Mouse (Mus musculus) forebrain, embryonic 12.5 days (tissue): Measurements from ENCODE around the gene Hps6. TPM values are rescaled to one million over a fixed set of nuclear protein-coding genes. Genes with fewer than 3 reads are reported as not detected.
A peak's percentile ranks its signal among the peaks of the same experiment; 100 is the strongest.
"Not testable (repeated sequence)": the region's sequence is repeated elsewhere in the genome, so short reads cannot be mapped to it uniquely, and the experiment has no call there.

ENCODE experiments used
- ATAC-seq: fragments of 200-750 bp; cut with Nextera tagmentation; 2 replicates; pipeline ENCODE4 v1.8.0; 2017; ENCODE audit warnings: moderate TSS enrichment; ENCODE audit not compliant: low FRiP score
- H3K27ac ChIP-seq: fragments of 300-500 bp; sonication (generic); 2 replicates; pipeline ENCODE4 v1.5.1; 2016; ENCODE audit warnings: mild to moderate bottlenecking
- H3K27me3 ChIP-seq: fragments of 300-500 bp; sonication (generic); 2 replicates; pipeline ENCODE4 v1.6.1; 2016; ENCODE audit warnings: mild to moderate bottlenecking
- H3K36me3 ChIP-seq: fragments of 300-500 bp; sonication (generic); replicated peaks from 2 replicates; pipeline ENCODE4 v1.6.1; 2016; ENCODE audit warnings: mild to moderate bottlenecking
- H3K4me1 ChIP-seq: fragments of 300-500 bp; sonication (generic); 2 replicates; pipeline ENCODE4 v1.6.1; 2016
- H3K4me2 ChIP-seq: fragments of 300-500 bp; sonication (generic); 2 replicates; pipeline ENCODE4 v1.6.1; 2016; ENCODE audit warnings: mild to moderate bottlenecking, moderate library complexity
- H3K4me3 ChIP-seq: fragments of 300-500 bp; sonication (generic); replicated peaks from 2 replicates; pipeline ENCODE4 v1.5.1; 2016; ENCODE audit warnings: mild to moderate bottlenecking
- H3K9ac ChIP-seq: fragments of 300-500 bp; sonication (generic); 2 replicates; pipeline ENCODE4 v1.6.1; 2016; ENCODE audit warnings: mild to moderate bottlenecking
- H3K9me3 ChIP-seq: fragments of 300-500 bp; sonication (generic); 2 replicates; pipeline ENCODE4 v1.6.1; 2016
- WGBS: fragments of 180-500 bp; shearing (Covaris S2); methylation state at CpG from one replicate; pipeline ENCODE4 v1.1.7; 2016; 5-methylcytosine and 5-hydroxymethylcytosine counted together
- polyA plus RNA-seq: library from polyadenylated mRNA; unstranded; fragments of >200 nt; fragmentation: Nextera tagmentation; extraction: Ambion mirVana; gene quantifications from 2 replicates; pipeline ENCODE4 v1.2.1, GENCODE M21; 2016

The Hps6 gene
- polyA plus RNA-seq, result 2.7 TPM in 2 replicates

- Histone ChIP-seq H3K27ac (no peak within 1 kb of the TSS), H3K4me1 (peaks cover 21% of the 10 kb centered on the region), H3K36me3 (no peaks in the 10 kb centered on the region), H3K9ac (peak within 1 kb of the TSS; percentile 72), H3K9me3 (no peaks in the 10 kb centered on the region), H3K4me3 (peak within 1 kb of the TSS; percentile 55), H3K4me2 (peak within 1 kb of the TSS; percentile 96), H3K27me3 (peaks cover 42% of the 10 kb centered on the region)
- WGBS, result 1% methylated on average over 70 of the region's 70 CpGs
- ATAC-seq, result peak; percentile 59; the same call in 1 of the 2 replicates
These were observed at the start of gene Hps6 for GRCm38 (mm10) chr19:46003371-46004226. Gene Hps6, plus strand, starts transcription at chr19:46003508.

- H3K36me3 ChIP-seq, result peaks cover 7% of the 10 kb centered on the region
- no peak for ATAC-seq
- H3K27me3 ChIP-seq, result no peaks in the 10 kb centered on the region
- WGBS, result 90% methylated on average over 7 of the region's 7 CpGs
- no peak overlapping the region for H3K9ac ChIP-seq
- no peak overlapping the region for H3K27ac ChIP-seq
- no peak overlapping the region for H3K4me2 ChIP-seq
- H3K9me3 ChIP-seq, result no peaks in the 10 kb centered on the region
- H3K4me1 ChIP-seq, result peaks cover 3% of the 10 kb centered on the region; the same call in 1 of the 2 replicates
- H3K4me3 ChIP-seq, result no peak overlapping the region
These were observed 46.6 kb upstream of the Hps6 start for GRCm38 (mm10) chr19:45956736-45957135.

GRCm38 (mm10) chr19:45960770-45961169 is 42.5 kb upstream of the Hps6 start:
- 36% methylated on average over 5 of the region's 5 CpGs for WGBS
- H3K36me3 ChIP-seq, result peaks cover 28% of the 10 kb centered on the region
- no peak overlapping the region for H3K4me2 ChIP-seq
- peaks cover 3% of the 10 kb centered on the region; the same call in 1 of the 2 replicates for H3K4me1 ChIP-seq
- no peak overlapping the region for H3K9ac ChIP-seq
- no peaks in the 10 kb centered on the region for H3K9me3 ChIP-seq
- no peak overlapping the region for H3K27ac ChIP-seq
- no peak overlapping the region for H3K4me3 ChIP-seq
- ATAC-seq, result no peak
- no peaks in the 10 kb centered on the region for H3K27me3 ChIP-seq

- no peak overlapping the region for H3K4me2 ChIP-seq
- no peaks in the 10 kb centered on the region for H3K27me3 ChIP-seq
- H3K27ac ChIP-seq, result no peak overlapping the region
- no peak overlapping the region for H3K9ac ChIP-seq
- H3K4me1 ChIP-seq, result no peaks in the 10 kb centered on the region
- no peaks in the 10 kb centered on the region for H3K9me3 ChIP-seq
- H3K4me3 ChIP-seq, result no peak overlapping the region
- no peaks in the 10 kb centered on the region for H3K36me3 ChIP-seq
- ATAC-seq, result no peak
These were observed 18.9 kb upstream of the Hps6 start for GRCm38 (mm10) chr19:45984379-45984778.

- Histone ChIP-seq H3K27ac (no peak overlapping the region), H3K36me3 (no peaks in the 10 kb centered on the region), H3K27me3 (no peaks in the 10 kb centered on the region), H3K9ac (no peak overlapping the region), H3K9me3 (no peaks in the 10 kb centered on the region), H3K4me1 (no peaks in the 10 kb centered on the region), H3K4me3 (no peak overlapping the region), H3K4me2 (no peak overlapping the region)
- ATAC-seq, result no peak
- 95% methylated on average over 3 of the region's 3 CpGs for WGBS
These were observed 15.1 kb upstream of the Hps6 start for GRCm38 (mm10) chr19:45988238-45988637.

- Histone ChIP-seq H3K27ac (no peak overlapping the region), H3K4me1 (no peaks in the 10 kb centered on the region), H3K36me3 (no peaks in the 10 kb centered on the region), H3K9ac (no peak overlapping the region), H3K9me3 (0 out of 2 replicates have a peak, but pooled peaks cover 8% of the 10 kb centered on the region), H3K27me3 (no peaks in the 10 kb centered on the region), H3K4me2 (no peak overlapping the region), H3K4me3 (no peak overlapping the region)
- ATAC-seq, result no peak
- 93% methylated on average over 3 of the region's 3 CpGs for WGBS
These were observed 12.1 kb upstream of the Hps6 start for GRCm38 (mm10) chr19:45991171-45991570.

GRCm38 (mm10) chr19:45993441-45993840 is 9.9 kb upstream of the Hps6 start:
- H3K36me3 ChIP-seq, H3K27ac ChIP-seq, H3K9ac ChIP-seq, H3K9me3 ChIP-seq, H3K4me2 ChIP-seq, ATAC-seq, H3K4me3 ChIP-seq, H3K4me1 ChIP-seq, H3K27me3 ChIP-seq: not testable (repeated sequence)
- 88% methylated on average over 6 of the region's 6 CpGs for WGBS

GRCm38 (mm10) chr19:45993981-45994737 is 9.1 kb upstream of the Hps6 start:
- WGBS, result 95% methylated on average over 13 of the region's 13 CpGs
- Histone ChIP-seq H3K9ac (no peak overlapping the region), H3K4me3 (no peak overlapping the region), H3K27me3 (peaks cover 2% of the 10 kb centered on the region; the same call in 1 of the 2 replicates), H3K27ac (no peak overlapping the region), H3K36me3 (no peaks in the 10 kb centered on the region), H3K9me3 (0 out of 2 replicates have a peak, but pooled peaks cover 8% of the 10 kb centered on the region), H3K4me2 (no peak overlapping the region), H3K4me1 (peaks cover 12% of the 10 kb centered on the region)
- ATAC-seq, result no peak

- no peak for ATAC-seq
- Histone ChIP-seq H3K4me3 (peak overlapping the region; percentile 70), H3K36me3 (no peaks in the 10 kb centered on the region), H3K4me2 (peak overlapping the region; percentile 57), H3K27me3 (peaks cover 18% of the 10 kb centered on the region; the same call in 1 of the 2 replicates), H3K9ac (peak overlapping the region; percentile 87), H3K9me3 (0 out of 2 replicates have a peak, but pooled peaks cover 8% of the 10 kb centered on the region), H3K27ac (peak overlapping the region; percentile 94; the same call in 1 of the 2 replicates), H3K4me1 (peaks cover 12% of the 10 kb centered on the region)
- 69% methylated on average over 5 of the region's 5 CpGs for WGBS
These were observed 5.9 kb upstream of the Hps6 start for GRCm38 (mm10) chr19:45997365-45997764.

- peak within 1 kb of the TSS; percentile 87 for H3K9ac ChIP-seq
- H3K27me3 ChIP-seq, result peaks cover 22% of the 10 kb centered on the region; the same call in 1 of the 2 replicates
- peak; percentile 93 for ATAC-seq
- 2% methylated on average over 76 of the region's 76 CpGs for WGBS
- peak within 1 kb of the TSS; percentile 70 for H3K4me3 ChIP-seq
- H3K9me3 ChIP-seq, result 0 out of 2 replicates have a peak, but pooled peaks cover 8% of the 10 kb centered on the region
- peaks cover 13% of the 10 kb centered on the region for H3K4me1 ChIP-seq
- peak within 1 kb of the TSS; percentile 57 for H3K4me2 ChIP-seq
- H3K27ac ChIP-seq, result peak within 1 kb of the TSS; percentile 94
- H3K36me3 ChIP-seq, result no peaks in the 10 kb centered on the region
These were observed 5.3 kb upstream of the Hps6 start, which contains the start of gene Armh3 for GRCm38 (mm10) chr19:45997785-45998693. Gene Armh3, minus strand, starts transcription at chr19:45998488.

- peak overlapping the region; percentile 70 for H3K4me3 ChIP-seq
- H3K27ac ChIP-seq, result 0 out of 2 replicates have a peak overlapping the region, but pooled peaks have one; percentile 94
- H3K36me3 ChIP-seq, result no peaks in the 10 kb centered on the region
- 0 out of 2 replicates have a peak, but pooled peaks cover 8% of the 10 kb centered on the region for H3K9me3 ChIP-seq
- H3K9ac ChIP-seq, result peak overlapping the region; percentile 17; the same call in 1 of the 2 replicates
- peak; percentile 57 for ATAC-seq
- 12% methylated on average over 8 of the region's 8 CpGs for WGBS
- H3K4me1 ChIP-seq, result peaks cover 20% of the 10 kb centered on the region
- peak overlapping the region; percentile 57 for H3K4me2 ChIP-seq
- H3K27me3 ChIP-seq, result peaks cover 27% of the 10 kb centered on the region
These were observed 4.6 kb upstream of the Hps6 start for GRCm38 (mm10) chr19:45998694-45999217.
